Mouse (Mus musculus) forebrain, embryonic 14.5 days (tissue): Measurements from ENCODE around the gene Gpalpp1. TPM values are rescaled to one million over a fixed set of nuclear protein-coding genes. Genes with fewer than 3 reads are reported as not detected.
A peak's percentile ranks its signal among the peaks of the same experiment; 100 is the strongest.

Experiments used
- ATAC-seq: fragments of 200-750 bp; cut with Nextera tagmentation; 2 replicates; pipeline ENCODE4 v1.8.0; 2017; ENCODE audit warnings: mild to moderate bottlenecking, moderate library complexity
- DNase-seq: peaks from one replicate; pipeline ENCODE4 v3.0.0-alpha.2; 2015; ENCODE audit warnings: low spot score
- H3K27ac ChIP-seq: fragments of 300-500 bp; sonication (generic); 2 replicates; pipeline ENCODE4 v1.5.1; 2014; ENCODE audit warnings: low read depth, mild to moderate bottlenecking, control low read depth, low read length, moderate library complexity
- H3K27me3 ChIP-seq: fragments of 300-500 bp; sonication (generic); replicated peaks from 2 replicates; pipeline ENCODE4 v1.6.1; 2014; ENCODE audit warnings: low read length, control low read depth, mixed read lengths; ENCODE audit not compliant: control insufficient read depth, insufficient read depth
- H3K36me3 ChIP-seq: fragments of 300-500 bp; sonication (generic); 2 replicates; pipeline ENCODE4 v1.6.1; 2014; ENCODE audit warnings: low read length, control low read depth; ENCODE audit not compliant: control insufficient read depth, insufficient read depth
- H3K4me1 ChIP-seq: fragments of 300-500 bp; sonication (generic); 2 replicates; pipeline ENCODE4 v1.6.1; 2014; ENCODE audit warnings: antibody characterized with exemption, low read length, control low read depth; ENCODE audit not compliant: control insufficient read depth, insufficient read depth
- H3K4me2 ChIP-seq: fragments of 300-500 bp; sonication (generic); 2 replicates; pipeline ENCODE4 v1.6.1; 2014; ENCODE audit warnings: mild to moderate bottlenecking, control low read depth, low read length
- H3K4me3 ChIP-seq: fragments of 300-500 bp; sonication (generic); 2 replicates; pipeline ENCODE4 v1.5.1; 2014; ENCODE audit warnings: low read depth, low read length, control low read depth
- H3K9ac ChIP-seq: fragments of 300-500 bp; sonication (generic); 2 replicates; pipeline ENCODE4 v1.6.1; 2014; ENCODE audit warnings: mild to moderate bottlenecking, low read length, control low read depth, moderate library complexity
- H3K9me3 ChIP-seq: fragments of 300-500 bp; sonication (generic); replicated peaks from 2 replicates; pipeline ENCODE4 v1.6.1; 2016; ENCODE audit warnings: low read length, control low read depth, mixed read lengths; ENCODE audit not compliant: control insufficient read depth
- WGBS: fragments of 180-500 bp; shearing (Covaris S2); extraction: QIAGEN DNeasy Blood & Tissue Kit; methylation state at CpG from one replicate; pipeline ENCODE4 v1.1.7; 2014; 5-methylcytosine and 5-hydroxymethylcytosine counted together
- polyA plus RNA-seq: library from polyadenylated mRNA; unstranded; fragments of >200 nt; fragmentation: Nextera tagmentation; extraction: Ambion mirVana; gene quantifications from 2 replicates; pipeline ENCODE4 v1.2.1, GENCODE M21; 2014

Gene Gpalpp1
- polyA plus RNA-seq = 13.0 and 14.3 TPM in 2 replicates

- peak; percentile 99 for ATAC-seq
- Histone ChIP-seq H3K9ac (peak within 1 kb of the TSS; percentile 80), H3K27ac (peak within 1 kb of the TSS; percentile 58), H3K4me3 (peak within 1 kb of the TSS; percentile 86), H3K4me2 (peak within 1 kb of the TSS; percentile 83), H3K9me3 (no peaks in the 10 kb centered on the region), H3K27me3 (no peaks in the 10 kb centered on the region), H3K36me3 (peaks cover 28% of the 10 kb centered on the region), H3K4me1 (peaks cover 10% of the 10 kb centered on the region)
- under 1% methylated on average over 69 of the region's 69 CpGs for WGBS
- DNase-seq = peak; percentile 99
Observed at GRCm38 (mm10) chr14:76110396-76111221, at the start of gene Gpalpp1, which contains the start of gene Nufip1. Gene Gpalpp1, minus strand, starts transcription at chr14:76110760. Gene Nufip1, plus strand, starts transcription at chr14:76110891.

DNA sequence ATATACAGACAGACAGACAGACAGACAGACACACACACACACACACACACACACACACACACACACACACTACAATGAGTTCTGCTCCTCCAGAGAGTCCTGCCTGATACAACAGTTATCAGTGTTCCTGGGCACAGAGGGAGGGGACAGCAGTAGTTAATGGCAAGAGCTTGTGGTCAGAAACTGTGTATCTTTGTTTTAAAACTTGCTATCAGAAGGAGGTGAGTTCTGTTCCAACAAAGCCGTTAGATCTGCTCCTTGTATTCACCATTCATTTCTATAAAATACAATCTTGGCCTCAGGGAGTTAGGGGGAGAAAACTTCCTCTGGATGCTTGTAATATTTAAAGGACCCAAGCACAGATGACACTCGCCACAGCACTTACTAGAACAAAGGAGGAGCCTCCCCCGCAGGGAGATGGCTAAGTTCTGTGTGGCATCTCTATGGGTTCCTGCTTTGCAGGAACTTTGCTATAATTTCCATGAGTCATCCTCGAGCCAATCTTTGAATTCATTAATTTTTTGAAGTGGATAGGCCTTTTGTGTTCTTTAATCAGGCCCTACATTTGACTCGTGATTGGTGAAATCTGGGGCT, 47.7 kb upstream of the Gpalpp1 start:
- ATAC-seq = no peak
- DNase-seq = no peak
- 60% methylated on average over 5 of the region's 5 CpGs for WGBS
- H3K4me3 ChIP-seq = no peak overlapping the region
- no peak overlapping the region for H3K9ac ChIP-seq
- no peak overlapping the region for H3K27ac ChIP-seq
- H3K36me3 ChIP-seq = no peaks in the 10 kb centered on the region
- H3K27me3 ChIP-seq = no peaks in the 10 kb centered on the region
- H3K4me2 ChIP-seq = no peak overlapping the region
- no peaks in the 10 kb centered on the region for H3K9me3 ChIP-seq
- H3K4me1 ChIP-seq = peaks cover 3% of the 10 kb centered on the region

GRCm38 (mm10) chr14:76153828-76154227, 43.3 kb upstream of the Gpalpp1 start:
- DNase-seq = no peak
- no peaks in the 10 kb centered on the region for H3K27me3 ChIP-seq
- peaks cover 17% of the 10 kb centered on the region for H3K4me1 ChIP-seq
- ATAC-seq = no peak
- H3K36me3 ChIP-seq = no peaks in the 10 kb centered on the region
- no peak overlapping the region for H3K9ac ChIP-seq
- no peak overlapping the region for H3K27ac ChIP-seq
- no peak overlapping the region for H3K4me3 ChIP-seq
- H3K4me2 ChIP-seq = peak overlapping the region; percentile 48; the same call in 1 of the 2 replicates
- WGBS = 24% methylated on average over 6 of the region's 6 CpGs
- H3K9me3 ChIP-seq = no peaks in the 10 kb centered on the region

- no peaks in the 10 kb centered on the region for H3K27me3 ChIP-seq
- peak overlapping the region; percentile 48 for H3K4me2 ChIP-seq
- peaks cover 17% of the 10 kb centered on the region for H3K4me1 ChIP-seq
- H3K9ac ChIP-seq = peak overlapping the region; percentile 49
- DNase-seq (peak; percentile 32), ATAC-seq (peak; percentile 13; the same call in 1 of the 2 replicates)
- WGBS = 3% methylated on average over 24 of the region's 24 CpGs
- H3K9me3 ChIP-seq = no peaks in the 10 kb centered on the region
- peak overlapping the region; percentile 55 for H3K4me3 ChIP-seq
- no peaks in the 10 kb centered on the region for H3K36me3 ChIP-seq
- H3K27ac ChIP-seq = peak overlapping the region; percentile 95
Observed at GRCm38 (mm10) chr14:76153003-76153675, 42.6 kb upstream of the Gpalpp1 start.

DNA sequence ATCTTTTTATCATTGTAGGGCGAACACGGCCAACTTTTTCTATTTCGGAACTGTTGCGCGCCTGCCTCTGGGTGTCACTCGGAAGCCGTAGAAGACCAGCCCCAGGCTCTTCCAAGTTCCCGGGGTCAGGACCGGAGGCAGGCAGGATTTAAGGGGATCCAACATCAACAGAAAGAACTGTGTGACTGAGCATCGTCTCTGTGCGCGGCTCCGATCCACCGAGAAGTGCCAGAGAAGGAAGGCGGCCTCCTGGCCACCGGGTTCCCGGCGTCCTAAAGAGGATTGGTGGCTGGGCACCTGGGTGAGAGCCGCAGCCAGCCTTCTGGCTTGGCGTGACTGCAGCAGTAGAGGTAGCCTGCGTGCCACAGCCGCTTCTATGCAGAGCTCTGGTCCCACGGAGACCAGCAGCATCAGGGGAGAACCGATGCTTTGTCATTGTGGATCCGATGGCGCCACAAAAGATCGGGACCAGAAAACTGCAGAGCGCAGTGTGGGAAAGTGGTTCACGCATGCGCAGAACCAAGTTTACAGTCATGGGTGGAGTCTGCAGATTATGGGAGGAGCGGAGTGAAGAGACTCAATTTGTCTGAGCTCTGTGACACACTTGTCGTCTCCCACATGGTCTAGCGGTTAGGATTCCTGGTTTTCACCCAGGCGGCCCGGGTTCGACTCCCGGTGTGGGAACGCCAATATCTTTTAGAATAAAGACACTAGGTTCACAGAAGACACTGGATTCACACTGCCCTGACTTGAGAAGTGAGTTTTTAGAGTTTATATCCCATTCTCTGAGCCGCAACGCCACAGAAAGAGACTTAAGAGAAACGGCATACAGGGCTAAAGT, 41.8 kb upstream of the Gpalpp1 start:
- WGBS = under 1% methylated on average over 41 of the region's 41 CpGs
- Histone ChIP-seq H3K4me3 (peak overlapping the region; percentile 55), H3K9me3 (no peaks in the 10 kb centered on the region), H3K36me3 (no peaks in the 10 kb centered on the region), H3K27me3 (no peaks in the 10 kb centered on the region), H3K27ac (peak overlapping the region; percentile 95), H3K9ac (peak overlapping the region; percentile 79), H3K4me1 (peaks cover 17% of the 10 kb centered on the region), H3K4me2 (peak overlapping the region; percentile 54)
- DNase-seq (peak; percentile 98), ATAC-seq (peak; percentile 94)

- WGBS = under 1% methylated on average over 10 of the region's 10 CpGs
- DNase-seq (no peak), ATAC-seq (no peak)
- Histone ChIP-seq H3K4me1 (peaks cover 17% of the 10 kb centered on the region), H3K9me3 (no peaks in the 10 kb centered on the region), H3K27ac (peak overlapping the region; percentile 95; the same call in 1 of the 2 replicates), H3K4me2 (peak overlapping the region; percentile 54), H3K36me3 (no peaks in the 10 kb centered on the region), H3K4me3 (peak overlapping the region; percentile 55), H3K27me3 (no peaks in the 10 kb centered on the region), H3K9ac (peak overlapping the region; percentile 79)
Observed at GRCm38 (mm10) chr14:76151820-76152161, 41.2 kb upstream of the Gpalpp1 start.

GRCm38 (mm10) chr14:76151011-76151410, 40.5 kb upstream of the Gpalpp1 start:
- peaks cover 17% of the 10 kb centered on the region for H3K4me1 ChIP-seq
- no peaks in the 10 kb centered on the region for H3K36me3 ChIP-seq
- WGBS = 70% methylated on average over 2 of the region's 2 CpGs
- ATAC-seq (no peak), DNase-seq (no peak)
- no peak overlapping the region for H3K4me3 ChIP-seq
- H3K27ac ChIP-seq = no peak overlapping the region
- H3K27me3 ChIP-seq = no peaks in the 10 kb centered on the region
- no peak overlapping the region for H3K9ac ChIP-seq
- no peak overlapping the region for H3K4me2 ChIP-seq
- H3K9me3 ChIP-seq = no peaks in the 10 kb centered on the region

DNA sequence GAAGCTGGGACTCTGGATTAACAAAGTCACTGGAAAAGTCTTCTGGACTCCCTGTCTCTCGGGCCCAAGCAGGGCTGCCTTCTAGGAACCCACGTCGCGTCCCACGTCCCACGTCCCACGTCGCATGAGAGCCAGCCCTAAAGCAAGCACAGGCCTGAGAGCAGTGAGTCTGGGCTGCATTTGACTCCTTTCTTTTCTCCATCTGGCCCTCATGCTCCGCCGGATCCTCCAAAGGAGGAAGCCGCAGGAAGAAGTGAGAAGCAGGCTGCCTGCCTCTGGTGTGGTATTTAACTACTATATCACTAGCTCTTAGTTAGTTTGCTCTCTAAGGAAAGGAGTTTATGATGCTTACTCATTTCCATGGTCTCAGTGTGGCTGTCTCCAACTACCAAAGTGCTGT, 39.9 kb upstream of the Gpalpp1 start:
- no peaks in the 10 kb centered on the region for H3K9me3 ChIP-seq
- no peak overlapping the region for H3K4me2 ChIP-seq
- H3K4me1 ChIP-seq = peaks cover 17% of the 10 kb centered on the region
- ATAC-seq = no peak
- no peak overlapping the region for H3K4me3 ChIP-seq
- 67% methylated on average over 11 of the region's 11 CpGs for WGBS
- no peaks in the 10 kb centered on the region for H3K36me3 ChIP-seq
- DNase-seq = no peak
- no peak overlapping the region for H3K27ac ChIP-seq
- no peaks in the 10 kb centered on the region for H3K27me3 ChIP-seq
- H3K9ac ChIP-seq = no peak overlapping the region
